ENCODE assay signal across 9 mouse cellular contexts in the genomic region with DNA sequence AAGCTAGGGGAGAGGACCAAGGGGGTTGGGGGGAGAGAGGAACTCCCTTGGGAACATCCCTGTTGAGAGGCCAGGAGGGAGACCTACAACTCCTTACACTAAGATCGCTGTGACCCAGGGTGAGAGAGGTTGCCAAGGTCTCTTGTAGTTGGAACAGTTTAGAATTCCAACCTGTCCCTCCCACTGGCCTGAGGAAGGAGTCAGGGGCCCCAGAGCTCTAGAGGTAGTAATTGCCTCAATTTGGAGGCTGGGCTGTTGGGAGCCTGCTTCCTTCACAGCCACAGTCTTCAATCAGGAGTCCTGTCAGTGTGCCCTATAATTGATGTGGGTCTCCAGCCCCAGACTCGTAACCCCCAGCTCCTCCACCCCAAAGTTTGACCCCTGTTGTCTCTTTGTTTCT. TPM values are rescaled to one million over a fixed set of nuclear protein-coding genes. Genes with fewer than 3 reads are reported as not detected.
DNase-seq lines count a peak whose midpoint lies in the region; ATAC-seq and TF ChIP-seq lines count a peak whose summit lies in the region.
"Had no signal": no experiment of that assay in that cellular context is flagged by ENCODE, and none has a peak within 500 bp of the region (broad histone marks: within the 10 kb centered on the region; RNA-seq: fewer than 3 reads in every experiment).

No protein-coding gene starts in this region.

- H3K4me1 ChIP-seq in heart, postnatal 0 days (ENCODE audit: control insufficient read depth, insufficient read depth), result peaks cover 43% of the 10 kb centered on the region
- H3K4me1 ChIP-seq in embryonic facial prominence, embryonic 14.5 days (ENCODE audit: control insufficient read depth, insufficient read depth, low read length), result peaks cover 30% of the 10 kb centered on the region
- peaks cover 30% of the 10 kb centered on the region for H3K4me1 ChIP-seq in intestine, embryonic 15.5 days (replicated peaks)
- H3K4me1 ChIP-seq in neural tube, embryonic 12.5 days, result peaks cover 38% of the 10 kb centered on the region

- 32% methylated on average over 2 of the region's 2 CpGs for WGBS in heart, postnatal 0 days
- 8% methylated on average over 2 of the region's 2 CpGs for WGBS in embryonic facial prominence, embryonic 14.5 days
- 6% methylated on average over 2 of the region's 2 CpGs for WGBS in intestine, embryonic 15.5 days
- WGBS in neural tube, embryonic 12.5 days, result 0% methylated on average over 2 of the region's 2 CpGs

- no peak overlapping the region for H3K4me3 ChIP-seq in heart, postnatal 0 days (ENCODE audit: low read depth, low read length)
- no peak overlapping the region for H3K4me3 ChIP-seq in embryonic facial prominence, embryonic 14.5 days (ENCODE audit: low read depth, low read length)
- H3K4me3 ChIP-seq in intestine, embryonic 15.5 days (replicated peaks), result no peak overlapping the region
- no peak overlapping the region for H3K4me3 ChIP-seq in neural tube, embryonic 12.5 days

- H3K27ac ChIP-seq in heart, postnatal 0 days (ENCODE audit: low read depth), result peak overlapping the region; percentile 68
- H3K27ac ChIP-seq in embryonic facial prominence, embryonic 14.5 days (replicated peaks; ENCODE audit: low read depth, low read length), result no peak overlapping the region; the same call in 1 of the 2 replicates
- peak overlapping the region; percentile 57; the same call in 1 of the 2 replicates for H3K27ac ChIP-seq in intestine, embryonic 15.5 days
- no peak overlapping the region for H3K27ac ChIP-seq in neural tube, embryonic 12.5 days

- TF ChIP-seq CTCF in heart, postnatal 0 days (IDR thresholded peaks at IDR 0.05; ENCODE audit: low read depth), result no peak

- H3K4me2 ChIP-seq in heart, postnatal 0 days (ENCODE audit: low read depth, low read length), result no peak overlapping the region
- H3K4me2 ChIP-seq in embryonic facial prominence, embryonic 14.5 days (ENCODE audit: low read depth, low read length), result peak overlapping the region; percentile 10; the same call in 1 of the 2 replicates
- H3K4me2 ChIP-seq in intestine, embryonic 15.5 days (replicated peaks), result peak overlapping the region; percentile 43
- peak overlapping the region; percentile 54 for H3K4me2 ChIP-seq in neural tube, embryonic 12.5 days (replicated peaks)

- no peak overlapping the region for H3K9ac ChIP-seq in heart, postnatal 0 days (replicated peaks; ENCODE audit: low read depth, low read length)
- 0 out of 2 replicates have a peak overlapping the region, but pooled peaks have one; percentile 20 for H3K9ac ChIP-seq in embryonic facial prominence, embryonic 14.5 days (ENCODE audit: low read depth, low read length)
- H3K9ac ChIP-seq in intestine, embryonic 15.5 days, result 0 out of 2 replicates have a peak overlapping the region, but pooled peaks have one; percentile 12
- H3K9ac ChIP-seq in neural tube, embryonic 12.5 days, result no peak overlapping the region

- TF ChIP-seq EP300 in heart, postnatal 0 days (IDR thresholded peaks at IDR 0.05; ENCODE audit: low read depth), result no peak

- no peaks in the 10 kb centered on the region for H3K27me3 ChIP-seq in heart, postnatal 0 days (ENCODE audit: control insufficient read depth, insufficient read depth, low read length)
- no peaks in the 10 kb centered on the region for H3K27me3 ChIP-seq in embryonic facial prominence, embryonic 14.5 days (replicated peaks; ENCODE audit: control insufficient read depth, insufficient read depth, low read length)
- no peaks in the 10 kb centered on the region for H3K27me3 ChIP-seq in intestine, embryonic 15.5 days (replicated peaks)
- H3K27me3 ChIP-seq in neural tube, embryonic 12.5 days (replicated peaks), result no peaks in the 10 kb centered on the region

- H3K36me3 ChIP-seq in heart, postnatal 0 days (replicated peaks; ENCODE audit: control insufficient read depth, insufficient read depth, low read length), result no peaks in the 10 kb centered on the region
- no peaks in the 10 kb centered on the region for H3K36me3 ChIP-seq in embryonic facial prominence, embryonic 14.5 days (ENCODE audit: control insufficient read depth, insufficient read depth, low read length)
- H3K36me3 ChIP-seq in intestine, embryonic 15.5 days, result no peaks in the 10 kb centered on the region
- no peaks in the 10 kb centered on the region for H3K36me3 ChIP-seq in neural tube, embryonic 12.5 days

- DNase-seq in heart, postnatal 0 days (ENCODE audit: low spot score), result no peak
- no peak for DNase-seq in heart, adult 9 months (ENCODE audit: low spot score in 2 of 2)
- DNase-seq in embryonic facial prominence, embryonic 14.5 days (ENCODE audit: low spot score), result peak; percentile 25
- DNase-seq in gastrocnemius, postnatal 10 days, result no peak
- DNase-seq in frontal cortex, postnatal 10 days (ENCODE audit: low spot score in 2 of 2), result no peak
- DNase-seq: cerebellum, postnatal 14 days had no signal

- no peak for ATAC-seq in heart, postnatal 0 days (ENCODE audit: insufficient read depth, low read depth)
- ATAC-seq in embryonic facial prominence, embryonic 14.5 days (ENCODE audit: low read depth), result no peak
- ATAC-seq in intestine, embryonic 15.5 days, result no peak
- ATAC-seq in neural tube, embryonic 12.5 days (ENCODE audit: low FRiP score, low read depth), result no peak
- no peak for ATAC-seq in megakaryocyte, adult 5-6 weeks (ENCODE audit: poor library complexity, severe bottlenecking)

- no peaks in the 10 kb centered on the region for H3K9me3 ChIP-seq in heart, postnatal 0 days (replicated peaks; ENCODE audit: control insufficient read depth, low read length)
- H3K9me3 ChIP-seq in embryonic facial prominence, embryonic 14.5 days (ENCODE audit: control insufficient read depth, low read length), result no peaks in the 10 kb centered on the region
- no peaks in the 10 kb centered on the region for H3K9me3 ChIP-seq in intestine, embryonic 15.5 days
- no peaks in the 10 kb centered on the region for H3K9me3 ChIP-seq in neural tube, embryonic 12.5 days

RNA-seq across cellular contexts. Expression of a gene that starts 4.9 kb away (rescaled TPM):
- total RNA-seq in heart, postnatal 0 days (2014; rRNA removed; ENCODE audit: low replicate concordance), result 12.2 and 22.3 TPM in 2 replicates
- 2.7 and 2.8 TPM in 2 replicates for polyA plus RNA-seq in heart, postnatal 0 days (2015; fragmentation: Nextera tagmentation; extraction: Ambion mirVana)
- 7.3 and 7.6 TPM in 2 replicates for polyA plus RNA-seq in embryonic facial prominence, embryonic 14.5 days (2014; fragmentation: Nextera tagmentation; extraction: Ambion mirVana)
- polyA plus RNA-seq in intestine, embryonic 15.5 days (2015; fragmentation: Nextera tagmentation; extraction: Ambion mirVana), result 8.7 and 9.2 TPM in 2 replicates
- 5.3 and 5.4 TPM in 2 replicates for polyA plus RNA-seq in neural tube, embryonic 12.5 days (2016; fragmentation: Nextera tagmentation; extraction: Ambion mirVana)
- 10 to 100 TPM; 20.9 to 25.7 TPM for total RNA-seq in gastrocnemius, postnatal 10 days (2021)
- 1.0 and 1.1 TPM in 2 replicates for total RNA-seq in megakaryocyte, adult 5-6 weeks (2015)
- total RNA-seq in megakaryocyte, adult 5-6 weeks (2017), result 1.9 and 2.7 TPM in 2 replicates

RNA-seq across cellular contexts. Expression of a gene that starts 17.7 kb away (rescaled TPM):
- total RNA-seq in heart, postnatal 0 days (2014; rRNA removed; ENCODE audit: low replicate concordance), result 24.5 and 32.0 TPM in 2 replicates
- polyA plus RNA-seq in heart, postnatal 0 days (2015; fragmentation: Nextera tagmentation; extraction: Ambion mirVana), result 24.6 and 27.8 TPM in 2 replicates
- 56.0 and 59.2 TPM in 2 replicates for polyA plus RNA-seq in embryonic facial prominence, embryonic 14.5 days (2014; fragmentation: Nextera tagmentation; extraction: Ambion mirVana)
- polyA plus RNA-seq in intestine, embryonic 15.5 days (2015; fragmentation: Nextera tagmentation; extraction: Ambion mirVana), result 36.3 and 38.6 TPM in 2 replicates
- 106 and 112 TPM in 2 replicates for polyA plus RNA-seq in neural tube, embryonic 12.5 days (2016; fragmentation: Nextera tagmentation; extraction: Ambion mirVana)
- 10 to 100 TPM; 12.0 to 12.2 TPM for total RNA-seq in gastrocnemius, postnatal 10 days (2021)
- total RNA-seq in megakaryocyte, adult 5-6 weeks (2015), result 2.0 and 4.2 TPM in 2 replicates
- total RNA-seq in megakaryocyte, adult 5-6 weeks (2017), result 1.7 and 3.2 TPM in 2 replicates

Comparison
In these comparisons a context has a peak if more than half of its experiments do, and no peak if none do; other contexts are left out.
1. H3K27ac ChIP-seq: peak in heart, postnatal 0 days (single experiment) and intestine, embryonic 15.5 days (single experiment); none in embryonic facial prominence, embryonic 14.5 days (single experiment) and neural tube, embryonic 12.5 days (single experiment).
2. H3K9ac ChIP-seq: peak in embryonic facial prominence, embryonic 14.5 days (single experiment) and intestine, embryonic 15.5 days (single experiment); none in heart, postnatal 0 days (single experiment) and neural tube, embryonic 12.5 days (single experiment).